Mouse (Mus musculus): ENCODE data around the gene Hnrnpu.

DNA sequence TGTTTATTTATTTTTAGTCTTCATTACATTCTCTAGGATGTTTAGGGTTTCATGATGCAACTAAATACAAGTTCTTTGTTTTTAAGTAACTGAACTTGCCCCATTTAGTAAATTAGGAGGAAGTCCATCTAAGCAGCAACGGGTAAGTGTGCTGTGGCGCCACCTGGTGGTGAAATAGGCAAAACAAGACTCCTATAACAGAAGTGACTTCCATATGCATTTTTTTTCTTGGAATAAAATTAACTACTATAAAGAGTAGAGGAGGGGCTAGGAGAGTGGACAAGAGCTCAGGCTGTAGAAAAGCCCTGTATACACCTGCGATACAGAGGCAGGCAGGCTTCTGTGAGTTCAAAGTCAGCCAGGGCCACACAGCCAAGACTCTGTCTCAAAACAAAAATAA lies 34.2 kb downstream of the Hnrnpu start:
- TF ChIP-seq POLR2A (IDR thresholded peaks at IDR 0.05; ENCODE audit: insufficient read depth, low read depth, low read length) (no peak), EP300 (IDR thresholded peaks at IDR 0.05; ENCODE audit: insufficient read depth, low read depth, low read length) (no peak)
